Mouse (Mus musculus) kidney, adult 2 months (tissue): ENCODE measurements around the gene Cd300ld5. TPM values are rescaled to one million over a fixed set of nuclear protein-coding genes. Genes with fewer than 3 reads are reported as not detected.
A peak's percentile ranks its signal among the peaks of the same experiment; 100 is the strongest.

Source experiments
- DNase-seq: peaks from one replicate; pipeline ENCODE4 v3.0.0; 2021
- H3K27ac ChIP-seq: fragments of 200-500 bp; 2 replicates; pipeline ENCODE4 v1.5.1; 2012; ENCODE audit warnings: low read depth, low read length, control low read depth, inconsistent platforms; ENCODE audit not compliant: insufficient read depth
- H3K27me3 ChIP-seq: fragments of 200-500 bp; replicated peaks from 2 replicates; pipeline ENCODE4 v1.6.1; 2012; ENCODE audit warnings: mild to moderate bottlenecking, moderate library complexity, low read length, inconsistent platforms; ENCODE audit not compliant: control insufficient read depth, insufficient read depth
- H3K36me3 ChIP-seq: fragments of 200-500 bp; 2 replicates; pipeline ENCODE4 v1.6.1; 2012; ENCODE audit warnings: mild to moderate bottlenecking, moderate library complexity, low read length, inconsistent platforms; ENCODE audit not compliant: control insufficient read depth, insufficient read depth
- H3K4me1 ChIP-seq: fragments of 200-500 bp; 2 replicates; pipeline ENCODE4 v1.6.1; 2011; ENCODE audit warnings: low read length; ENCODE audit not compliant: control insufficient read depth, insufficient read depth
- H3K4me3 ChIP-seq: fragments of 200-500 bp; 2 replicates; pipeline ENCODE4 v1.5.1; 2011; ENCODE audit warnings: mild to moderate bottlenecking, low read depth, low read length, control low read depth; ENCODE audit not compliant: insufficient read depth
- CTCF ChIP-seq: fragments of 200-500 bp; conservative IDR thresholded peaks from 2 replicates; pipeline ENCODE4 v1.5.1; 2011; ENCODE audit warnings: low read depth, mild to moderate bottlenecking, control low read depth, low read length, moderate library complexity, mixed read lengths; ENCODE audit not compliant: insufficient read depth, insufficient read length
- POLR2A ChIP-seq: fragments of 200-500 bp; IDR thresholded peaks from one replicate; pipeline ENCODE4 v1.6.1; 2011; ENCODE audit warnings: low read depth, low read length, control low read depth
- WGBS: fragments of 180-500 bp; shearing (Covaris S2); methylation state at CpG from one replicate; pipeline ENCODE4 v1.1.7; 2018; 5-methylcytosine and 5-hydroxymethylcytosine counted together
- polyA plus RNA-seq: library from polyadenylated mRNA; depleted of rRNA; stranded (reverse); fragments of >200 nt; gene quantifications from 2 replicates; pipeline ENCODE4 v1.2.3, GENCODE M21; 2012

Gene Cd300ld5
- polyA plus RNA-seq, 1 experiment = 3.6 TPM

GRCm38 (mm10) chr11:115071015-115071551 lies 33.5 kb upstream of the Cd300ld5 start:
- WGBS = 13% methylated on average over 9 of the region's 9 CpGs
- no peaks in the 10 kb centered on the region for H3K4me1 ChIP-seq

GRCm38 (mm10) chr11:115066768-115067167 lies 29.2 kb upstream of the Cd300ld5 start:
- H3K36me3 ChIP-seq = no peaks in the 10 kb centered on the region
- no peak for TF ChIP-seq POLR2A
- TF ChIP-seq CTCF = no peak
- WGBS = 51% methylated on average over 6 of the region's 6 CpGs
- no peaks in the 10 kb centered on the region for H3K4me1 ChIP-seq
- no peak overlapping the region for H3K27ac ChIP-seq
- H3K27me3 ChIP-seq = no peaks in the 10 kb centered on the region
- peak; percentile 11 for DNase-seq
- H3K4me3 ChIP-seq = no peak overlapping the region

More at GRCm38 (mm10) chr11:115071015-115071551, 33.5 kb upstream of the Cd300ld5 start:
- TF ChIP-seq POLR2A (no peak), CTCF (no peak)
- H3K27me3 ChIP-seq = no peaks in the 10 kb centered on the region
- H3K36me3 ChIP-seq = no peaks in the 10 kb centered on the region
- no peak overlapping the region for H3K4me3 ChIP-seq
- no peak for DNase-seq
- no peak overlapping the region for H3K27ac ChIP-seq

GRCm38 (mm10) chr11:115062077-115062476 lies 24.5 kb upstream of the Cd300ld5 start, which contains the start of gene Cd300e:
Cd300e (minus strand) TSS chr11:115062177.
- no peak within 1 kb of the TSS for H3K27ac ChIP-seq
- DNase-seq = no peak

GRCm38 (mm10) chr11:115059797-115060196 lies 22.2 kb upstream of the Cd300ld5 start:
- Histone ChIP-seq H3K27me3 (no peaks in the 10 kb centered on the region), H3K4me1 (no peaks in the 10 kb centered on the region), H3K27ac (no peak overlapping the region), H3K4me3 (no peak overlapping the region), H3K36me3 (no peaks in the 10 kb centered on the region)
- 70% methylated on average over 2 of the region's 2 CpGs for WGBS
- TF ChIP-seq CTCF = no peak
- TF ChIP-seq POLR2A = no peak
- no peak for DNase-seq

More at GRCm38 (mm10) chr11:115062077-115062476, 24.5 kb upstream of the Cd300ld5 start, which contains the start of gene Cd300e:
- Histone ChIP-seq H3K36me3 (no peaks in the 10 kb centered on the region), H3K4me3 (no peak within 1 kb of the TSS), H3K4me1 (no peaks in the 10 kb centered on the region), H3K27me3 (no peaks in the 10 kb centered on the region)
- no peak for TF ChIP-seq POLR2A
- no peak for TF ChIP-seq CTCF
- WGBS = 19% methylated on average over 5 of the region's 5 CpGs

- H3K4me3 ChIP-seq = no peak overlapping the region
- no peaks in the 10 kb centered on the region for H3K4me1 ChIP-seq
- H3K27me3 ChIP-seq = no peaks in the 10 kb centered on the region
- 52% methylated on average over 4 of the region's 4 CpGs for WGBS
- no peak for DNase-seq
- H3K27ac ChIP-seq = no peak overlapping the region
- H3K36me3 ChIP-seq = no peaks in the 10 kb centered on the region
- no peak for TF ChIP-seq POLR2A
- no peak for TF ChIP-seq CTCF
Observed at GRCm38 (mm10) chr11:115058701-115059100, 21.1 kb upstream of the Cd300ld5 start.

GRCm38 (mm10) chr11:115054537-115054936 lies 17.0 kb upstream of the Cd300ld5 start:
- H3K27ac ChIP-seq = no peak overlapping the region
- H3K4me3 ChIP-seq = no peak overlapping the region
- no peaks in the 10 kb centered on the region for H3K36me3 ChIP-seq
- TF ChIP-seq CTCF (no peak), POLR2A (no peak)
- DNase-seq = no peak
- no peaks in the 10 kb centered on the region for H3K4me1 ChIP-seq
- no peaks in the 10 kb centered on the region for H3K27me3 ChIP-seq

- WGBS = 86% methylated on average over 1 of the region's 1 CpGs
Observed at GRCm38 (mm10) chr11:115052991-115053390, 15.4 kb upstream of the Cd300ld5 start.

More at GRCm38 (mm10) chr11:115052991-115053390, 15.4 kb upstream of the Cd300ld5 start:
- TF ChIP-seq CTCF = no peak
- TF ChIP-seq POLR2A = no peak
- no peaks in the 10 kb centered on the region for H3K27me3 ChIP-seq
- no peak overlapping the region for H3K27ac ChIP-seq
- no peak overlapping the region for H3K4me3 ChIP-seq
- DNase-seq = no peak
- H3K36me3 ChIP-seq = no peaks in the 10 kb centered on the region
- no peaks in the 10 kb centered on the region for H3K4me1 ChIP-seq
